Mouse (Mus musculus) C2C12 (cell line): ENCODE measurements around the gene Phf24.

Experiments
- CTCF ChIP-seq: IDR thresholded peaks from one replicate; pipeline ENCODE4 v1.5.1; 2011; ENCODE audit not compliant: control insufficient read depth, insufficient read depth, insufficient read length
- MYOD1 ChIP-seq: IDR thresholded peaks from one replicate; pipeline ENCODE4 v1.6.1; 2011; ENCODE audit warnings: low read depth; ENCODE audit not compliant: control insufficient read depth, insufficient read length
- MYOG ChIP-seq: IDR thresholded peaks from one replicate; pipeline ENCODE4 v1.6.1; 2011; ENCODE audit not compliant: control insufficient read depth, insufficient read length; ENCODE audit errors: extremely low read depth

DNA sequence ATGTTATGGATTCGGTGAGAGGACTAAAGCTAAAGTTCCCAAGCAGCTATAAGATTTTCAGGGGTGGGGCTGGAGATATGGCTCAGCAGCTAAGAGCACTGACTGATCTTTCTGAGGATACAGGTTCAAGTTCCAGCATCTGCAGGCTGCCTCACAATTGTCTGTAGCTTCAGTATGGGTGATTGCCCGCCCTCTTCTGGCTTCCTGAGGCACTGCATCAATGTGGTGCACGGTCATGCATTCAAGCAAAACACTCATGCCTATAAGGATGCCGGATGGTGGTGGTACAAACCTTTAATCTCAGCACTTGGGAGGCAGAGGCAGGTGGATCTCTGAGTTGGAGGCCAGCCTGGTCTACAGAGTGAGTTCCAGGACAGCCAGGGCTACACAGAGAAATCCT, 45.1 kb downstream of the Phf24 start:
- no peak for TF ChIP-seq MYOD1
- peak; percentile 35 for TF ChIP-seq CTCF
- no peak for TF ChIP-seq MYOG
